Mouse (Mus musculus): ENCODE measurements at regions not wholly inside any gene's neighbourhood (a gene's known extent, or its start where the extent isn't known, plus 50 kb on each side); places are given as distances from the start of the nearest gene placed in this dataset.

DNA sequence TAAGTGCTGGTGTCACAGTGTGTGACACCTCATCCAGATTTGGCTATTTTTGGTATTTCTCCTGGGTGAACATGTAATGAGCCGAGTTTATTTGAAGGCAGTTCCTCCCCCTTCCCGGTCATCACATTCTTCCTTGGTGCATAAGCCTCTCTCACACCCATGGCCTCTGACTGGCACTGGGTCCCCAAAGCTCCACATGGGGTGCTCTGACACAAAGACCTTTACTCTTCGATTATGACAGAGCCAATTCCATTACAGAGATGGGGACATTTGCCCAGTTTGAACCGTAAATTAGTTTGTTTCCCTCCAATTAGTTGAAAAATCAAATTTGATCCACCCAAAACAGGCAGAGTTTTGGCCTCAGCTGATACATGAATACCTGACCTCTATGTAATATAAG is 171.2 kb upstream of the Camk1g start:
- ATAC-seq (ENCODE audit: insufficient number of reproducible peaks, low FRiP score) = no peak
- Histone ChIP-seq H3K4me2 (no peak overlapping the region), H3K4me3 (no peak overlapping the region), H3K27me3 (replicated peaks) (peaks cover 11% of the 10 kb centered on the region; the same call in 1 of the 2 replicates), H3K27ac (ENCODE audit: poor library complexity, severe bottlenecking) (no peak overlapping the region), H3K36me3 (no peaks in the 10 kb centered on the region), H3K9ac (no peak overlapping the region), H3K9me3 (replicated peaks) (no peaks in the 10 kb centered on the region), H3K4me1 (replicated peaks) (0 out of 2 replicates have a peak, but pooled peaks cover 7% of the 10 kb centered on the region)
- WGBS = 71% methylated on average over 4 of the region's 4 CpGs

DNA sequence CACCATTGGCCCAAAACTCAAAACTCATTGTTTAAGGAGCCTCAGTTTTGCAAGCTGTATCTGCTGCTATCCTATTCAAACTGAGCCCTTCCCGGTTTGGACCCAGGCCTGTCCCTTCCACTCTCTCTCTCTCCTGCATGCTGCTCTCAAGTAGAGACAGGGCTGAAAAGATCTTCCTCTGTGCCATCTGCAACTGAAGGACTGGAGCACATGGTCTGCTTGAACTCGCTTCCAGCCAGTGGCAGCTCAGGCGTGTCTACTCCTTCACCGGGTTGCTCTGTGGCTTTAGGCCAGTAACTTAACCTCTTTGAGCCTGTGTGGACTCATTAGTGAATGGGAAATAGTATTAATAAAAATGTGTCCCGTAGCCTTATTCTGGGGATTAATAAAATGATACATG is 170.4 kb upstream of the Camk1g start:
- 78% methylated on average over 5 of the region's 5 CpGs for WGBS
- no peaks in the 10 kb centered on the region for H3K9me3 ChIP-seq (replicated peaks)
- H3K27me3 ChIP-seq (replicated peaks) = peaks cover 6% of the 10 kb centered on the region; the same call in 1 of the 2 replicates
- no peak overlapping the region for H3K4me2 ChIP-seq
- H3K4me3 ChIP-seq = no peak overlapping the region
- H3K27ac ChIP-seq (ENCODE audit: poor library complexity, severe bottlenecking) = no peak overlapping the region
- H3K36me3 ChIP-seq = no peaks in the 10 kb centered on the region
- no peak overlapping the region for H3K9ac ChIP-seq
- H3K4me1 ChIP-seq (replicated peaks) = 0 out of 2 replicates have a peak, but pooled peaks cover 7% of the 10 kb centered on the region
- ATAC-seq (ENCODE audit: insufficient number of reproducible peaks, low FRiP score) = no peak

DNA sequence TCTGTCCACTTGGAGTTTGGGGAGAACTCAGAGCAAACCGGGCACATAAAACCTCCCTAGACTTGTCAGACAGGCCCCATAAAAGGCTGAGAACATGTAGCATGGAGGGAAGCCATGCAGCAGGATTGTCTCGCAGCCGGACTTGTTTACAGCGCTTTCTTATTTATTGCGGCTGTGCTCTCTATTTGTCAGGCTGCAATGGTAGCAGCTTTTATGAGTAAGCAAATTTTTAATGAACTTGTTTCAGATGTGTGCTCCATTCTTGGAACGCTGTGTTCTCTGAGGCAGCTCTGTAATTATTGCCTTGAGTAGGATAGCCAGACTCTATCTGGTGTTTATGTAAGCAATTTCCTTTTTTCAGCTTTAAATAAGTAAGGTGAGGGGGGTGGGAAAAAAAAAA is 169.2 kb upstream of the Camk1g start:
- H3K9me3 ChIP-seq (replicated peaks) = no peaks in the 10 kb centered on the region
- WGBS = 90% methylated on average over 6 of the region's 6 CpGs

GRCm38 (mm10) chr1:193538425-193538824 is 168.3 kb upstream of the Camk1g start:
- Histone ChIP-seq H3K27ac (ENCODE audit: poor library complexity, severe bottlenecking) (no peak overlapping the region), H3K4me3 (no peak overlapping the region), H3K4me1 (replicated peaks) (0 out of 2 replicates have a peak, but pooled peaks cover 7% of the 10 kb centered on the region), H3K4me2 (no peak overlapping the region), H3K9ac (no peak overlapping the region), H3K27me3 (replicated peaks) (no peaks in the 10 kb centered on the region), H3K9me3 (replicated peaks) (no peaks in the 10 kb centered on the region), H3K36me3 (no peaks in the 10 kb centered on the region)
- ATAC-seq (ENCODE audit: insufficient number of reproducible peaks, low FRiP score) = no peak
- 81% methylated on average over 2 of the region's 2 CpGs for WGBS

More for the DNA sequence above, 169.2 kb upstream of the Camk1g start:
- Histone ChIP-seq H3K27me3 (replicated peaks) (no peaks in the 10 kb centered on the region), H3K36me3 (no peaks in the 10 kb centered on the region), H3K4me3 (no peak overlapping the region), H3K9ac (no peak overlapping the region), H3K27ac (ENCODE audit: poor library complexity, severe bottlenecking) (no peak overlapping the region), H3K4me2 (no peak overlapping the region), H3K4me1 (replicated peaks) (0 out of 2 replicates have a peak, but pooled peaks cover 7% of the 10 kb centered on the region)
- ATAC-seq (ENCODE audit: insufficient number of reproducible peaks, low FRiP score) = no peak

DNA sequence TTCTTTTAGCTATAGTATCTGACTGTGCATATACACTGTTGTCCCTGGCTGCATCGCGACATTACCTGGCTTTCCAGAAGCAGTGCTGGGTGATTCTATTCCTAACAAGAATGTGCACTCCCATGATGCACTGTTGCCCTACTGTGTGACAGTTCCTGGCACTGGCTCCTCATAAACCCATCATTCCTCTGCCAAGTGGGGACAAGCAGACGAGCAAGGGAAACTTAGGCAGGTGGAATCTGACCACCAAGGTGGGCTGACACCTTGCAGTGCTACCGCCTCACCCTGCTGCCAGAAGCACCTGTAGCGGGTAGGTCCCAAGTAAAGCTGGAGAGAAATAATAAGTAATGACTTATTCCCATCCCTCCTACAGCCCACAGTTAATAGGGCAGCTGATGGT is 167.5 kb upstream of the Camk1g start:
- H3K27me3 ChIP-seq (replicated peaks) = 0 out of 2 replicates have a peak, but pooled peaks cover under 1% of the 10 kb centered on the region
- no peak for ATAC-seq (ENCODE audit: insufficient number of reproducible peaks, low FRiP score)
- no peak overlapping the region for H3K4me3 ChIP-seq
- WGBS = 82% methylated on average over 5 of the region's 5 CpGs
- H3K4me1 ChIP-seq (replicated peaks) = 0 out of 2 replicates have a peak, but pooled peaks cover 7% of the 10 kb centered on the region
- H3K9me3 ChIP-seq (replicated peaks) = no peaks in the 10 kb centered on the region
- no peak overlapping the region for H3K9ac ChIP-seq
- H3K36me3 ChIP-seq = no peaks in the 10 kb centered on the region
- no peak overlapping the region for H3K27ac ChIP-seq (ENCODE audit: poor library complexity, severe bottlenecking)
- no peak overlapping the region for H3K4me2 ChIP-seq

DNA sequence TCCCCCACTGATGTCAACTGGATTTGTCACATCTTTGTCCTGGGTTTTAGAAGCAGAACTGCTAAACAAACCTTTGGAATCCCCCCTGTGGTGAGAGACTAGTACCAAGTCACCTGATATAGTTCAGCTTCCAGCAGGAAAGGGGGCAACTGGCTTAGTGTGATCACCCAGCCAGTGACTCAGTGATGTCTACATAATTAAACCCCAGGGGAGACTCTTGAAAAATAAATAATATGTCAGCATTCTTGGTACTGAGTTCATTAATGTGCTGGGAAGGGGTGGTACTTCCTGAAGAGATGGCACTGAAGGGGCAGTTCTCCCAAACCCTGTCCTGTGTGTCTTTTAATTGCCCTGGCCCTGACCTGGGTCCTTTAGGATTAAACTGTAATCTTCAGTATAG is 166.5 kb upstream of the Camk1g start:
- H3K9me3 ChIP-seq (replicated peaks) = no peaks in the 10 kb centered on the region
- no peak overlapping the region for H3K4me3 ChIP-seq
- H3K4me2 ChIP-seq = no peak overlapping the region
- H3K27me3 ChIP-seq (replicated peaks) = 0 out of 2 replicates have a peak, but pooled peaks cover 3% of the 10 kb centered on the region
- H3K9ac ChIP-seq = no peak overlapping the region
- no peak overlapping the region for H3K27ac ChIP-seq (ENCODE audit: poor library complexity, severe bottlenecking)
- no peaks in the 10 kb centered on the region for H3K4me1 ChIP-seq (replicated peaks)
- H3K36me3 ChIP-seq = no peaks in the 10 kb centered on the region
- no peak for ATAC-seq (ENCODE audit: insufficient number of reproducible peaks, low FRiP score)

DNA sequence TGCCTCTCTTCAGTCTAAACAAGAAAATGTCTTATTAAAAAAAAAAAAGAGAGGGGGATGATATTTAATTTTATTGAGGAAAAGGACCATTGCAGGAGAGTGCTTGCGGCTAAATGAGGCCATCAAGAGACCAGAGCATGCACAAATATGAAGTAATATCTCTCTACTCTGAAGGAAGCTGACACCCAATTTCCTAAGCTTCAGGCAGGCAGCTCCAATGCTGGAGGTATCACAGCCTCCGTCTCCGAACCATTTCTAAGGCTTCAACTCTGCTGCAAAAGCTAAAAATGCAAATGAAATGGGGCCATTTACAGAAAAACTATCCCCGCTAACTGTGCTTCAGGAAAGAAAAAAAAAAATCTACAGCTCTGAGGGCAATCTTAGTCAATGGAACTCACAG is 164.4 kb upstream of the Camk1g start:
- Histone ChIP-seq H3K27ac (ENCODE audit: poor library complexity, severe bottlenecking) (no peak overlapping the region), H3K4me2 (no peak overlapping the region), H3K4me3 (no peak overlapping the region), H3K9ac (no peak overlapping the region), H3K9me3 (replicated peaks) (0 out of 2 replicates have a peak, but pooled peaks cover 3% of the 10 kb centered on the region), H3K4me1 (replicated peaks) (no peaks in the 10 kb centered on the region), H3K36me3 (no peaks in the 10 kb centered on the region), H3K27me3 (replicated peaks) (0 out of 2 replicates have a peak, but pooled peaks cover 3% of the 10 kb centered on the region)
- ATAC-seq (ENCODE audit: insufficient number of reproducible peaks, low FRiP score) = no peak
- 79% methylated on average over 4 of the region's 4 CpGs for WGBS

GRCm38 (mm10) chr1:193526501-193526900 is 156.4 kb upstream of the Camk1g start:
- no peak for ATAC-seq (ENCODE audit: insufficient number of reproducible peaks, low FRiP score)
- H3K4me3 ChIP-seq = no peak overlapping the region
- H3K4me2 ChIP-seq = no peak overlapping the region
- peaks cover 3% of the 10 kb centered on the region; the same call in 1 of the 2 replicates for H3K9me3 ChIP-seq (replicated peaks)
- H3K9ac ChIP-seq = no peak overlapping the region
- H3K27me3 ChIP-seq (replicated peaks) = no peaks in the 10 kb centered on the region
- no peak overlapping the region for H3K27ac ChIP-seq (ENCODE audit: poor library complexity, severe bottlenecking)
- no peaks in the 10 kb centered on the region for H3K36me3 ChIP-seq
- H3K4me1 ChIP-seq (replicated peaks) = peaks cover 8% of the 10 kb centered on the region; the same call in 1 of the 2 replicates
- 54% methylated on average over 3 of the region's 3 CpGs for WGBS

GRCm38 (mm10) chr1:193522007-193522406 is 151.9 kb upstream of the Camk1g start:
- Histone ChIP-seq H3K4me1 (replicated peaks) (peaks cover 8% of the 10 kb centered on the region; the same call in 1 of the 2 replicates), H3K27ac (ENCODE audit: poor library complexity, severe bottlenecking) (no peak overlapping the region), H3K9me3 (replicated peaks) (no peaks in the 10 kb centered on the region), H3K4me2 (no peak overlapping the region), H3K36me3 (no peaks in the 10 kb centered on the region), H3K9ac (no peak overlapping the region), H3K4me3 (no peak overlapping the region), H3K27me3 (replicated peaks) (no peaks in the 10 kb centered on the region)
- 35% methylated on average over 2 of the region's 2 CpGs for WGBS
- no peak for ATAC-seq (ENCODE audit: insufficient number of reproducible peaks, low FRiP score)

DNA sequence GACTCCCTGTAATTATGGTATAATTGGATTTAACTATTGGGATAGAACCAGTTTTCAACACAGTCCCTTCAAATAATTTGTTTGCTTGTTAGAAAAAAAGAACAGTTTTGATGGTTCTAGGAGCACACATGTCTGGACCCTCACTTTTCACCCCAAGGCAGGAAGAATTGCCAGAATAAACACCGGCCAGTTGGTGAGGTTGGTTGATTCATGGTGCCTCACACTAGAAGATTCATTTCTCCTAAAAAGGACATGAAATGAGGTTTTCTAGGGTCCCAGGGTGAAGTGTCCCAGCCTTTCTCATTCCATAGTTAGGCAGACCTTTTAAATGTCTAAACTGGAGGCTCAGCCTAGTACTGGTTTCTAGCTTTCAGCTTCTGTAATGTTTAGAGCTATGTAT is 148.7 kb upstream of the Camk1g start:
- Histone ChIP-seq H3K9me3 (replicated peaks) (no peaks in the 10 kb centered on the region), H3K4me1 (replicated peaks) (peaks cover 16% of the 10 kb centered on the region), H3K4me3 (no peak overlapping the region), H3K4me2 (no peak overlapping the region), H3K9ac (no peak overlapping the region), H3K27ac (ENCODE audit: poor library complexity, severe bottlenecking) (no peak overlapping the region), H3K36me3 (no peaks in the 10 kb centered on the region), H3K27me3 (replicated peaks) (no peaks in the 10 kb centered on the region)
- WGBS = 85% methylated on average over 1 of the region's 1 CpGs
- ATAC-seq (ENCODE audit: insufficient number of reproducible peaks, low FRiP score) = no peak

DNA sequence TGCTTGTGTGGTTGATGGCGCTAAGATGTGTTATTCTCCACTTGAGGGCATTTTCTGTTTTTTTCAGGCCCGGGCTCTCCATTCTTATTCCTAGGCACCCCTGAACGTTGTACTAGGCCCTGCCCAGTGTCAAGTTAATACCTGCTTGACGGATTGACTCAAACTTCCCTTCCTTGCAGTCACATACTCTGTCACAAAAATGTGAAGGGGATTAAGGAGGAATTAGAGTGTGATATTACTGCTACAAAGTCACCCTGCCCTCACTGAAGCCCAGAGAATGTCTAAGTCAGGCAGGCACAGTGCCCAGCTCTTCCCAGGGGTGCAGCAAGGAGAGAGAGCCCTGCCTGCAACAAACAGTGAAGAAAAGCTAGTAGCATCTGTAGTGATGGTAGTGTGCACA is 147.9 kb upstream of the Camk1g start:
- WGBS = 69% methylated on average over 4 of the region's 4 CpGs
- H3K27ac ChIP-seq (ENCODE audit: poor library complexity, severe bottlenecking) = no peak overlapping the region
- ATAC-seq (ENCODE audit: insufficient number of reproducible peaks, low FRiP score) = no peak

DNA sequence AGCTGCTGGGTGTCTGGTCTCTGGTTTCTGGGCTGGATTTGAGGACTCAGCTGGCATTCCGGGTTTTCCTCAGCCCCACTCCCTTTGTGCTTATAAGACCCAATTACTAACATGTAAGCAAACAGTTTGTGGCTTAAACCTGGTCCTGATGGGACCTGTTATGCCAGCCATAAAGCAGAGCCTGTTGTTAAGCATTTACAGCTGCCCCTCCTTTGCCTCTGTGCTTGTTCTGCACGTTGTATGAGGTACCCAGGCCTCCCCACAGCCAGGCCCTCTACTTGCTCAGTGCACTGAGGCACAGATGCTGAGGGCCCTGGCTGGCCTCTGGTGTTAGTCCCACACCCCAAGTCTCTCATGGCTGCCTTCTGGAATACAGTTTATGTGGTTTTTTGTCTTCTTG is 147.2 kb upstream of the Camk1g start:
- no peak for ATAC-seq (ENCODE audit: insufficient number of reproducible peaks, low FRiP score)
- no peak overlapping the region for H3K9ac ChIP-seq
- no peak overlapping the region for H3K4me3 ChIP-seq
- no peak overlapping the region for H3K4me2 ChIP-seq
- H3K4me1 ChIP-seq (replicated peaks) = peaks cover 18% of the 10 kb centered on the region
- no peaks in the 10 kb centered on the region for H3K36me3 ChIP-seq
- 74% methylated on average over 2 of the region's 2 CpGs for WGBS
- H3K27me3 ChIP-seq (replicated peaks) = no peaks in the 10 kb centered on the region
- no peaks in the 10 kb centered on the region for H3K9me3 ChIP-seq (replicated peaks)
- no peak overlapping the region for H3K27ac ChIP-seq (ENCODE audit: poor library complexity, severe bottlenecking)

More for the DNA sequence above, 147.9 kb upstream of the Camk1g start:
- Histone ChIP-seq H3K4me2 (no peak overlapping the region), H3K27me3 (replicated peaks) (no peaks in the 10 kb centered on the region), H3K4me1 (replicated peaks) (peaks cover 19% of the 10 kb centered on the region), H3K36me3 (no peaks in the 10 kb centered on the region), H3K4me3 (no peak overlapping the region), H3K9ac (no peak overlapping the region), H3K9me3 (replicated peaks) (no peaks in the 10 kb centered on the region)
